Mouse (Mus musculus) CH12.LX (cell line): ENCODE results near the gene Bst2. TPM values are rescaled to one million over a fixed set of nuclear protein-coding genes. Genes with fewer than 3 reads are reported as not detected.

Experiments
- DNase-seq: peaks from one replicate; pipeline ENCODE4 v3.0.0-alpha.2; 2013; ENCODE audit errors: extremely low read depth
- H3K27ac ChIP-seq: 2 replicates; pipeline ENCODE4 v1.5.1; 2012; ENCODE audit warnings: low read depth, mild to moderate bottlenecking, control low read depth, moderate library complexity; ENCODE audit not compliant: insufficient read depth
- H3K27me3 ChIP-seq: replicated peaks from 2 replicates; pipeline ENCODE3; 2012; ENCODE audit warnings: inconsistent platforms
- H3K36me3 ChIP-seq, 2 experiments: replicated peaks in 1 of 2; 2 replicates each; pipeline versions ENCODE3 to v1.6.1; 2012; ENCODE audit warnings: inconsistent platforms in 1 of 2, low read length in 1 of 2, mild to moderate bottlenecking in 1 of 2, mixed read lengths in 1 of 2, moderate library complexity in 1 of 2; ENCODE audit not compliant: control insufficient read depth in 1 of 2, insufficient read depth in 1 of 2
- H3K4me1 ChIP-seq, 2 experiments: 2 replicates each; pipeline ENCODE4 v1.6.1; 2012; ENCODE audit warnings: inconsistent platforms in 1 of 2, moderate library complexity in 1 of 2; ENCODE audit not compliant: insufficient read depth in 2 of 2, control insufficient read depth in 1 of 2
- H3K4me2 ChIP-seq: 2 replicates; pipeline ENCODE4 v1.6.1; 2012; ENCODE audit warnings: low read depth, mild to moderate bottlenecking, control low read depth; ENCODE audit not compliant: poor library complexity, insufficient read depth, severe bottlenecking
- H3K4me3 ChIP-seq, 3 experiments: fragments of 150-350 bp in 1 of 3; sonication (generic) in 1 of 3; replicated peaks in 1 of 3; 2 replicates each; pipeline versions ENCODE3 to v1.5.1; 2011 to 2012; ENCODE audit warnings: low read depth in 2 of 3, low read length in 2 of 3, mild to moderate bottlenecking in 2 of 3, moderate library complexity in 2 of 3, control low read depth in 1 of 3, improper control_type of control experiment in 1 of 3, inconsistent platforms in 1 of 3, mixed read lengths in 1 of 3; ENCODE audit not compliant: poor library complexity in 1 of 3
- H3K79me2 ChIP-seq: replicated peaks from 2 replicates; pipeline ENCODE4 v1.6.1; 2012; ENCODE audit warnings: mild to moderate bottlenecking, moderate library complexity; ENCODE audit not compliant: control insufficient read depth, poor library complexity, insufficient read depth, severe bottlenecking; ENCODE audit errors: extremely low read depth
- H3K9ac ChIP-seq: 2 replicates; pipeline ENCODE4 v1.6.1; 2012; ENCODE audit warnings: low read depth, mild to moderate bottlenecking, control low read depth, moderate library complexity; ENCODE audit not compliant: insufficient read depth
- H3K9me3 ChIP-seq: replicated peaks from 2 replicates; pipeline ENCODE3; 2012; ENCODE audit warnings: low read length, inconsistent platforms, mixed read lengths
- BHLHE40 ChIP-seq: IDR thresholded peaks from 2 replicates; pipeline ENCODE4 v1.6.1; 2011; ENCODE audit warnings: mild to moderate bottlenecking, low read depth, low read length, improper control_type of control experiment
- CHD2 ChIP-seq: IDR thresholded peaks from 2 replicates; pipeline ENCODE4 v1.6.1; 2011; ENCODE audit warnings: low read length, improper control_type of control experiment
- CTCF ChIP-seq, 2 experiments: IDR thresholded peaks in 1 of 2; conservative IDR thresholded peaks in 1 of 2; 2 replicates each; pipeline ENCODE4 v1.5.1; 2011 to 2012; ENCODE audit warnings: low read depth in 2 of 2, low read length in 2 of 2, improper control_type of control experiment in 1 of 2, inconsistent platforms in 1 of 2, mild to moderate bottlenecking in 1 of 2, moderate library complexity in 1 of 2
- E2F4 ChIP-seq: IDR thresholded peaks from 2 replicates; pipeline ENCODE4 v1.6.1; 2011; ENCODE audit warnings: low read depth, low read length, improper control_type of control experiment; ENCODE audit not compliant: insufficient replicate concordance
- ELF1 ChIP-seq: IDR thresholded peaks from 2 replicates; pipeline ENCODE4 v1.6.1; 2014; ENCODE audit warnings: low read depth, mild to moderate bottlenecking, inconsistent platforms, low read length, improper control_type of control experiment
- EP300 ChIP-seq: IDR thresholded peaks from 2 replicates; pipeline ENCODE4 v1.6.1; 2011; ENCODE audit warnings: low read length, improper control_type of control experiment
- ETS1 ChIP-seq: conservative IDR thresholded peaks from 2 replicates; pipeline ENCODE4 v1.6.1; 2012; ENCODE audit warnings: low read depth, mild to moderate bottlenecking, inconsistent platforms, low read length, improper control_type of control experiment, moderate library complexity
- GABPA ChIP-seq: IDR thresholded peaks from 2 replicates; pipeline ENCODE4 v1.6.1; 2012; ENCODE audit warnings: low read depth, low read length, improper control_type of control experiment, inconsistent platforms; ENCODE audit not compliant: insufficient replicate concordance
- HCFC1 ChIP-seq: IDR thresholded peaks from 2 replicates; pipeline ENCODE4 v1.6.1; 2012; ENCODE audit warnings: low read depth, mild to moderate bottlenecking, inconsistent platforms, low read length, improper control_type of control experiment
- IRF4 ChIP-seq: IDR thresholded peaks from 2 replicates; pipeline ENCODE4 v1.6.1; 2014; ENCODE audit warnings: low read depth, mild to moderate bottlenecking, inconsistent platforms, low read length, improper control_type of control experiment
- JUN ChIP-seq: IDR thresholded peaks from 2 replicates; pipeline ENCODE4 v1.6.1; 2011; ENCODE audit warnings: low read depth, mild to moderate bottlenecking, low read length, improper control_type of control experiment, moderate library complexity; ENCODE audit not compliant: insufficient read depth
- JUND ChIP-seq: conservative IDR thresholded peaks from 2 replicates; pipeline ENCODE4 v1.6.1; 2011; ENCODE audit warnings: low read depth, low read length, improper control_type of control experiment
- KAT2A ChIP-seq: IDR thresholded peaks from 2 replicates; pipeline ENCODE4 v1.6.1; 2012; ENCODE audit warnings: low read length, improper control_type of control experiment, inconsistent platforms; ENCODE audit not compliant: insufficient replicate concordance
- MAFK ChIP-seq: IDR thresholded peaks from 2 replicates; pipeline ENCODE4 v1.6.1; 2011; ENCODE audit warnings: low read length, improper control_type of control experiment; ENCODE audit not compliant: insufficient replicate concordance
- MAZ ChIP-seq: IDR thresholded peaks from 2 replicates; pipeline ENCODE4 v1.6.1; 2012; ENCODE audit warnings: low read depth, mild to moderate bottlenecking, inconsistent platforms, low read length, improper control_type of control experiment, moderate library complexity
- MEF2A ChIP-seq: IDR thresholded peaks from 2 replicates; pipeline ENCODE4 v1.6.1; 2014; ENCODE audit warnings: low read depth, mild to moderate bottlenecking, inconsistent platforms, low read length, improper control_type of control experiment, borderline replicate concordance
- MXI1 ChIP-seq: IDR thresholded peaks from 2 replicates; pipeline ENCODE4 v1.6.1; 2011; ENCODE audit warnings: mild to moderate bottlenecking, low read depth, low read length, improper control_type of control experiment
- MYC ChIP-seq: IDR thresholded peaks from 2 replicates; pipeline ENCODE4 v1.6.1; 2011; ENCODE audit warnings: low read depth, mild to moderate bottlenecking, improper control_type of control experiment, low read length
- NELFE ChIP-seq: IDR thresholded peaks from 2 replicates; pipeline ENCODE4 v1.6.1; 2011; ENCODE audit warnings: low read depth, low read length, improper control_type of control experiment
- NRF1 ChIP-seq: IDR thresholded peaks from 2 replicates; pipeline ENCODE4 v1.6.1; 2014; ENCODE audit warnings: low read depth, mild to moderate bottlenecking, inconsistent platforms, low read length, improper control_type of control experiment, moderate library complexity
- PAX5 ChIP-seq: IDR thresholded peaks from 2 replicates; pipeline ENCODE4 v1.6.1; 2012; ENCODE audit warnings: low read length, inconsistent platforms, mixed read lengths
- POLR2A ChIP-seq: IDR thresholded peaks from 2 replicates; pipeline ENCODE4 v1.6.1; 2011; ENCODE audit warnings: low read depth, mild to moderate bottlenecking, improper control_type of control experiment, low read length
- POLR2AphosphoS2 ChIP-seq: IDR thresholded peaks from 2 replicates; pipeline ENCODE4 v1.6.1; 2011; ENCODE audit warnings: low read depth, low read length, improper control_type of control experiment
- RAD21 ChIP-seq: IDR thresholded peaks from 2 replicates; pipeline ENCODE4 v1.6.1; 2011; ENCODE audit warnings: low read depth, mild to moderate bottlenecking, low read length, improper control_type of control experiment, moderate library complexity
- RCOR1 ChIP-seq: conservative IDR thresholded peaks from 2 replicates; pipeline ENCODE4 v1.6.1; 2012; ENCODE audit warnings: low read depth, mild to moderate bottlenecking, inconsistent platforms, low read length, improper control_type of control experiment
- SIN3A ChIP-seq: IDR thresholded peaks from 2 replicates; pipeline ENCODE4 v1.6.1; 2012; ENCODE audit warnings: low read length, improper control_type of control experiment, inconsistent platforms
- SMC3 ChIP-seq: IDR thresholded peaks from 2 replicates; pipeline ENCODE4 v1.6.1; 2011; ENCODE audit warnings: low read depth, low read length, improper control_type of control experiment
- TBP ChIP-seq: conservative IDR thresholded peaks from 2 replicates; pipeline ENCODE4 v1.6.1; 2011; ENCODE audit warnings: low read depth, low read length, improper control_type of control experiment
- TCF12 ChIP-seq: IDR thresholded peaks from 2 replicates; pipeline ENCODE4 v1.6.1; 2014; ENCODE audit warnings: low read depth, mild to moderate bottlenecking, inconsistent platforms, low read length, improper control_type of control experiment
- UBTF ChIP-seq: IDR thresholded peaks from 2 replicates; pipeline ENCODE4 v1.6.1; 2012; ENCODE audit warnings: low read depth, mild to moderate bottlenecking, inconsistent platforms, low read length, improper control_type of control experiment, moderate library complexity
- USF1 ChIP-seq: IDR thresholded peaks from 2 replicates; pipeline ENCODE4 v1.6.1; 2014; ENCODE audit warnings: low read depth, mild to moderate bottlenecking, inconsistent platforms, low read length, improper control_type of control experiment
- USF2 ChIP-seq: conservative IDR thresholded peaks from 2 replicates; pipeline ENCODE4 v1.6.1; 2011; ENCODE audit warnings: low read depth, low read length, improper control_type of control experiment
- ZC3H11A ChIP-seq: IDR thresholded peaks from 2 replicates; pipeline ENCODE4 v1.6.1; 2012; ENCODE audit warnings: low read depth, mild to moderate bottlenecking, inconsistent platforms, low read length, improper control_type of control experiment
- ZKSCAN1 ChIP-seq: IDR thresholded peaks from 2 replicates; pipeline ENCODE4 v1.6.1; 2012; ENCODE audit warnings: low read depth, inconsistent platforms, low read length, improper control_type of control experiment, borderline replicate concordance
- ZMIZ1 ChIP-seq: IDR thresholded peaks from 2 replicates; pipeline ENCODE4 v1.6.1; 2012; ENCODE audit warnings: low read depth, mild to moderate bottlenecking, inconsistent platforms, low read length, improper control_type of control experiment
- ZNF384 ChIP-seq: IDR thresholded peaks from 2 replicates; pipeline ENCODE4 v1.6.1; 2012; ENCODE audit warnings: low read depth, low read length, improper control_type of control experiment, inconsistent platforms
- dilution Hi-C: fragments of 300-500 bp; cut with MboI; formaldehyde crosslinking; loops from 2 replicates; pipeline ENCODE4 v1.14.3; 2020; ENCODE audit warnings: low sequenced_read_pairs; ENCODE audit not compliant: extremely low pct_unique_long_range_greater_than_20kb, extremely low pct_ligation_motif_present
- in situ Hi-C: fragments of 300-500 bp; cut with MboI; formaldehyde crosslinking; loops from 3 replicates; pipeline ENCODE4 v1.14.3; 2019; ENCODE audit warnings: low sequenced_read_pairs, low pct_ligation_motif_present, low pct_unique_long_range_greater_than_20kb, mixed read lengths
- polyA plus RNA-seq: library from polyadenylated mRNA; unstranded; fragments of >175 nt; gene quantifications from 2 replicates; pipeline ENCODE4 v1.2.1, GENCODE M21; 2012; ENCODE audit warnings: low read depth; ENCODE audit not compliant: insufficient read length
- total RNA-seq, 2 experiments: library from RNA; depleted of rRNA; stranded (reverse); fragments of 300-350 nt in 1 of 2; fragments of >200 nt in 1 of 2; gene quantifications; 2 replicates each; pipeline ENCODE4 v1.2.3; 2012 to 2014

Gene Bst2
- total and polyA plus RNA-seq, 3 experiments: 214 to 424 (median 304) TPM

GRCm38 (mm10) chr8:71495039-71495438, 42.2 kb downstream of the Bst2 start (continued):
- TF ChIP-seq UBTF: no peak
- TF ChIP-seq ZMIZ1: no peak
- TF ChIP-seq RCOR1: no peak
- no peak for TF ChIP-seq E2F4
- peak; percentile 96 for TF ChIP-seq ZNF384
- no peak for TF ChIP-seq USF1
- TF ChIP-seq CHD2: no peak
- TF ChIP-seq ELF1: no peak
- TF ChIP-seq, all 38 proteins: peak for 5

- Histone ChIP-seq H3K9me3 (no peaks in the 10 kb centered on the region), H3K4me2 (peak overlapping the region; percentile 70), H3K79me2 (peaks cover 12% of the 10 kb centered on the region; the same call in 1 of the 2 replicates), H3K36me3 (peaks cover 25 to 38% of the 10 kb centered on the region in 2 experiments), H3K4me3 (peak overlapping the region; percentile 91 to 96 (median 94)), H3K27me3 (no peaks in the 10 kb centered on the region), H3K9ac (peak overlapping the region; percentile 81), H3K27ac (peak overlapping the region; percentile 81), H3K4me1 (peaks cover 13 to 35% of the 10 kb centered on the region in 2 experiments)
- DNase-seq: peak; percentile 97
- in situ Hi-C loops (loop anchor here (5.0 kb wide), 1 partner anchor 34 kb away; no protein-coding TSS in a partner anchor), dilution Hi-C loops (no loop called here)
- no peak for TF ChIP-seq USF2
- no peak for TF ChIP-seq PAX5
- no peak for TF ChIP-seq USF1
- TF ChIP-seq TBP: peak; percentile 79
- TF ChIP-seq HCFC1: peak; percentile 95
- no peak for TF ChIP-seq EP300
- no peak for TF ChIP-seq SMC3
- TF ChIP-seq ELF1: peak; percentile 66
- TF ChIP-seq ZNF384: no peak
- TF ChIP-seq RCOR1: no peak
- no peak for TF ChIP-seq BHLHE40
- TF ChIP-seq NRF1: no peak
- peak; percentile 88 for TF ChIP-seq MXI1
- TF ChIP-seq UBTF: no peak
- TF ChIP-seq NELFE: peak; percentile 44
- TF ChIP-seq CTCF (conservative IDR thresholded peaks at IDR 0.05 in 1 of 2, IDR thresholded peaks at IDR 0.05 in 1 of 2; ENCODE audit: low read depth in 2 of 2, low read length in 2 of 2): no peak
- TF ChIP-seq MYC: peak; percentile 64; the same call in 1 of the 2 replicates
- TF ChIP-seq POLR2AphosphoS2: no peak
- peak; percentile 71; the same call in 1 of the 2 replicates for TF ChIP-seq MAZ
- TF ChIP-seq ZC3H11A: no peak
- 0 out of 2 replicates have a peak, but pooled peaks have one; percentile 14 for TF ChIP-seq ETS1
- TF ChIP-seq IRF4: peak; percentile 72; the same call in 1 of the 2 replicates
- no peak for TF ChIP-seq RAD21
- TF ChIP-seq MAFK: no peak
- TF ChIP-seq GABPA: no peak
- peak; percentile 64 for TF ChIP-seq POLR2A
- TF ChIP-seq JUND: no peak
- TF ChIP-seq SIN3A: peak; percentile 98
- TF ChIP-seq ZMIZ1: 0 out of 2 replicates have a peak, but pooled peaks have one; percentile 44
- TF ChIP-seq MEF2A: peak; percentile 69
- peak; percentile 88 for TF ChIP-seq CHD2
- TF ChIP-seq KAT2A: peak; percentile 77; the same call in 1 of the 2 replicates
- peak; percentile 72 for TF ChIP-seq TCF12
- no peak for TF ChIP-seq JUN
- TF ChIP-seq ZKSCAN1: no peak
Observed at GRCm38 (mm10) chr8:71488454-71488853, 48.8 kb downstream of the Bst2 start.
